Mouse (Mus musculus) erythroblast, adult 5-6 weeks (primary cell): ENCODE data around the gene E030030I06Rik. TPM values are rescaled to one million over a fixed set of nuclear protein-coding genes. Genes with fewer than 3 reads are reported as not detected.
"Not testable (repeated sequence)": the region's sequence is repeated elsewhere in the genome, so short reads cannot be mapped to it uniquely, and the experiment has no call there.

Source experiments
- ATAC-seq: replicated peaks from 2 replicates; pipeline ENCODE4 v1.8.0; 2016; ENCODE audit warnings: moderate number of reproducible peaks, mild to moderate bottlenecking, moderate TSS enrichment, inconsistent platforms; ENCODE audit not compliant: poor library complexity, low FRiP score, severe bottlenecking
- total RNA-seq, 2 experiments: library from RNA; stranded (forward) in 1 of 2; stranded (reverse) in 1 of 2; fragments of 150-400 nt in 1 of 2; fragments of 200-764, 138-1000 nt in 1 of 2; gene quantifications; 2 replicates each; pipeline versions ENCODE4 v1.2.3 to v1.2.4; 2015 to 2017; ENCODE audit warnings: low replicate concordance in 2 of 2

E030030I06Rik gene
- total RNA-seq (2015; ENCODE audit: low replicate concordance) (5.6 TPM in 1 of 2 replicates, not detected in the other), total RNA-seq (2017; ENCODE audit: low replicate concordance) (0.51 and 0.98 TPM in 2 replicates)

DNA sequence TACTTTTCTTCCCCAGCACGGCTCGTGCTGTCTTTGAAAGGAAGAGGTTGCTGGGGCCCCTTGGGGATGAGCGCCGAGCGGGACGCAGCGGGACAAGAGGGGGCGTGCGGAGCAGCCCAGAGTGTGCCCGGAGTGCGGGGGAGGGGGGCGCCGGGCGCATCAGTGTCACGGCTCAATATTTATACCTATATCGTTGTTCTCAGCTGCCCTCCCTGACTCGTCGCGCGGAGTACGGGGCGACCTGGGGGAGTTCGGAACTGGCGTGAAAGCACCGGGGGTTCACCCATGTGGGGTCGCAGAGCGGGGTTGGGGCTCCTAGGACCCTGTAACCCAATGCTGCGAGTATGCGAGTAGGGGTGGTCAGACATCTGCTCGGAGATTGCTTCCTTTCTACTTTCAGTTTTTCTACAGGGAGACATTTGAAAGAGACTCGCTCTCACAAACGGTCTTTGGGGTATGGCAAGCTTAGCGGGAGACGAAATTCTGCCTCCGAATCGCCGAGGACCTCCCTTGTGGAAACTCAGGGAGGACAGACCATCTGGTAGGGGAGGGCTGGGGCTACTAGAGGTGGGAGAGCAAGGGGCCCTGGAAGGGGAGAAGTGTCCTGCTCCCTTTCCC lies at the start of gene E030030I06Rik:
Gene E030030I06Rik, minus strand, starts transcription at position 198 of the 618 bp plus-strand sequence.
- no peak for ATAC-seq

DNA sequence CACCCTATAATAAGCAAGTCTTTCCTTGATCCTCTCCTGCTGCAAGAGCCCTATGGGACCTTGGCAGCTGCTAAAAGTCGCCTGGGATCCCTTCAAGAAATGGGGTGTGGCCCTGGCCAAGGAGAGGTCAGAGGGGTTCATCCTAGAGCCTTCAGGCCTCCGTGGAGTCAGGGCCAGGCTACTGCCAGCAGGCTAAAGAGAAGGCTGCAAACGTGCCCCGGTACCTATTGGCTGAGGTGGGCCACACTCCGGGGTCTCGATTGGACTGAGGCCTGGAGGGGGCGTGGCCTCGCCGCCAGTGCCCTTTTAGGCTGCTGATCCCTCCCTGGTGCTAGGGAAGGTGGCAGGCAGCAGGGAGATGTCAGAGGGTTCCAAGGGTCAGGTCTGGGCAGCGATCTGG lies 42.0 kb upstream of the E030030I06Rik start:
- ATAC-seq: not testable (repeated sequence)

DNA sequence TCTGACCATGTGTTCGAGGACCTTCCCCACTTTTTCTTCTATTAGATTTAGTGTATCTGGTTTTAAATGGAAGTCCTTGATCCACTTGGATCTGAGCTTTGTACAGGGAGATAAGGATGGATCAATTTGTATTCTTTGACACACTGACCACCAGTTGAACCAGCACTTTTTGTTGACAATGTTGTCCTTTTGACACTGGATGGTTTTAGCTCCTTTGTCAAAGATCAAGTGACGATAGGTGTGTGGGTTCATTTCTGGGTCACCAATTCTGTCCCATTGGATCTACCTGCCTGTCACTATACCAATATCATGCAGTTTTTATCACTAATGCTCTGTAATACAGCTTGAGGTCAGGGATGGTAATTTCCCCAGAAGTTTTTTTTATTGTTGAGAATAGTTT lies 27.4 kb upstream of the E030030I06Rik start:
- ATAC-seq: not testable (repeated sequence)

DNA sequence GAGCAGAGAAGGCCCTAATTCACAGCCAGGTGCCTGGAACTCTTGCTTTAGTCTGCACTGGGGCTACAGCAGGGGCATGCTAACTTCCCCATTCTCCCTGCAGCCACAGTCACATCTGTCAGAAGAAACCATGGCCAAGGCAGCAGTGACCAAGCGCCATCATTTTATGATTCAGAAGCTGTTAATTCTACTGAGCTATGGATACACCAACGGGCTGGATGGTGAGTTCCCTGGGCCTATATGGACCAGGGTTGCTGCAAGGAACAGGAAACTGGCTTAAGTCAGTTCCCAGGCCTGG lies 25.1 kb upstream of the E030030I06Rik start:
- ATAC-seq: not testable (repeated sequence)

DNA sequence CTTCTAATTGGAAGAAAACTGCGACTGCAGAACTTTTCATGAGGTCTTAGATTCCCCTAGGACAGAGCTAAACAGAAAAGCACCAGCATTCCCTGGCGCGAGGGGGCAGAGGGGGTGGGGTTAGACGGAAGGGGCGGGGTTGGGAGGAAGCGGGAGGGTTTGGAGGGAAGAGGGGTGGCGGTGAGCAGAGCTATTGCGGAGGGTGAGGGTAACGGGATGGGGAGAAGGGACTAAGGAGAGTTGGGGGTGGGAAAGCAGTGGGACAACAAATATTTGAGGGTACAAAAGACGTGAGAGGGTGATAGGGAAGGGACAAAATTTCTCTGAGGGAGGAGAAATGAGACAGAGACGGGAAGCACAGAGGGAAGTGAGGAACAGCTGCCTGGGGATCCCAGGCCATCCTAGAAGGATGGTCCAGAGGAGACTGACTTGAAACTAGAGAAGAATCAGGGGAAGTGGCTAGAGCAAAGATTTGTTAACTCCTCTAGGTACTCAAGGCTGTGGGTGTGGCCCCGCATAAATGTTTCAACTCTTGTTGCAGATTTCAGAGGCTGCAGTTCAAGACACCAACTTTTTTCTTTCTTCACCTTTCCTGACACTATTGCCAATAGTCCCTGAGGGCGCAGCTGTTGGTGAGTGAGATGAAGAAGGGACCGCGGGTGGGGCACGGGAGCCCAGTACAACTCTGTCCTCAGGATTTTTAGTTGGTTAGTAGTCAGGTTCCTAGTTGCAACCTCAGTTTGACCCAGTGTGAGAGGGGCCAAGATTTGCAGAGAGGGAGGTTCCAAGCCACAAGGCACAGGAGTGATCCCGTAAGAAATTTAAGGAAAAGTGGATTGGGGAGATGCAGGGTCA lies 24.5 kb upstream of the E030030I06Rik start:
- not testable (repeated sequence) for ATAC-seq

DNA sequence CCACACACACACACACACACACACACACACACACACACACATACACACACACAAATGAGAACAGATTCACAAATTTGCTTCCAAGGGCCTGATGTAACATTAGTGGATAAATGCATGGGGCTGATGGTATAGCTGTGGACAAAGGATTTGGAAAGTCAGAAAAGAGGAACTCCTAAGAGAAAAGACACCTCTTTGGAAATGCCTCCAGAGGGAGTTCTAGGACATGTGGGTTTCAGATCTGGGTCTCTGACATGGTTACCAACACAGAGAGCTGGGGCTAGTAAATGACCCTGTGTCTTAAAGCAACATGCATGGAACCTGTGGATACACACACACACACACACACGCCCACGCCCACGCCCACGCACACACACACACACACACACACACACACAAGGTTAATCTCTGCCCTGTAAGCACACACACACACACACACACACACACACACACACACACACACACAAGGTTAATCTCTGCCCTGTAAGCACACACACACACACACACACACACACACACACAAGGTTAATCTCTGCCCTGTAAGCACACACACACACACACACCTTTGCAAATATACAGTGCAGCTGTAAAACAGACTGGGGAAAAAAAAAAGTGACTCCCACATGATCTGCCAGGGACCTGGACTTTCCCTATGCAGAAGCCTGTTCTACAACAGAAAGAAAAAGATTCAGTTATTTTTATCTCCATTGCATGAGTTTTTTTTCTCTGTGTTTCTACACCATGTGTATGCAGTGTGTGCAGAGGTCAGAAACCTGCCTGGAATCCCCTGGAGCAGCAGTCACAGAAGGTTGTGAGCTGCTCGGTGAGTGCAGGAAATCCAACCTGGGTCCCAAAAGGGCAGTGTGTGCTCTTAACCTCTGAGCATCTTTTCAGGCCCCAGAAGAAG lies 23.6 kb upstream of the E030030I06Rik start:
- not testable (repeated sequence) for ATAC-seq

DNA sequence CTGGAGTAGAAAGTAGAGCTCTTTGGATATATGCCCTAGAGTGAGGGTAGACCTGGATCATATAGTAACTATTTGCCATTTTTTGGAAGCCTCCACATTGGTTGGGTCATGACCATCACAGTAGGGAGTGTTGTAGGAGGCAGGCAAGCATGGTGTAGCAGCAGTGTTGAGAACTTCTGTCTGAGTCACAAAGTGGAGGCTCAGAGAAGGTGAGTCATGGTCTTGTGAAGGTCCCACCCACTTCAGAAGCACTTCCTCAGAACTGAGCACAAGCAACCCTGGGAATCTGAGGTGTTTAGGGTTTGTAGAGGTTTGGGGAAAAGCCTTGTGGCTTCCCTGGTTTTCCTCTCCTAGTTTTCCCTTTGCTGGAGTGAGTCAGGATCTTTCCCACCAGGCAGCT lies 20.0 kb upstream of the E030030I06Rik start:
- ATAC-seq: not testable (repeated sequence)

DNA sequence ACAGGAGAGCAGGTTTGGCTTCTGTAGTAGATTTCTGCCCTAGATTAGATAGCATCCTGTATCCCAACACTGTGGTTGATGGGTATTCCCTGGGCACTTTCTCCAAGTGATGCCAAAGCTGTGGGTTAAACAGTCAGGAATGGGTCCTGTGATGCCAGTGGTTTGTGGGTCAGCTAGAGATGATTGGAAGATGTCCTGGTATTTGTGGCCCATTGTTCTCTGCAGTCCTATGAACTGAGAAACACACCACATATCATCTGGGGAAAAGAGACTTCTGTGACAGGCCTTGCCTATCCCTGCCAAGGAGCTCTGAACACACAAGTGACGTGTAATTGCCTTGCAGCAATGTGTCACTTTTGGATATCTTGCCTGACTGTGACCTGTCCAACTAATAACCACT lies 18.0 kb upstream of the E030030I06Rik start:
- not testable (repeated sequence) for ATAC-seq

DNA sequence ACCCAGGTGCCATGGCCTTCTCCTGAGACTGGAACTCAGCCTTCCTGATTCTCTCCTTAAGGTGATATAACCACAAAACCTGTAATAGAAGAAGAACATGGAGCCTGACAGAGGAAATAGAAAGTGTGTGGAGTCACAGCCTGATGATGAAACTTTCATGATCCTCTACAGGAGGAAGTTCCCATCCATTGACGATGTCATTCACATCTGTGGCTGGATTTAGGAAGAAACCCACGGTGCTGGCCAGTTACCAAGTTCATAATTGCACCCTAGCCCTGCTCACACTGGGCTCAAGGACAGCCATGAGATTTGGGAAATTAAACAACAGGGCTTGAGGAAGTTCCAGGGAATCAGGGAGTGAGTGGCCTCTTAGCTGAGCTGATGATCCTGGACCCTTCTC lies 17.0 kb upstream of the E030030I06Rik start:
- ATAC-seq: not testable (repeated sequence)

DNA sequence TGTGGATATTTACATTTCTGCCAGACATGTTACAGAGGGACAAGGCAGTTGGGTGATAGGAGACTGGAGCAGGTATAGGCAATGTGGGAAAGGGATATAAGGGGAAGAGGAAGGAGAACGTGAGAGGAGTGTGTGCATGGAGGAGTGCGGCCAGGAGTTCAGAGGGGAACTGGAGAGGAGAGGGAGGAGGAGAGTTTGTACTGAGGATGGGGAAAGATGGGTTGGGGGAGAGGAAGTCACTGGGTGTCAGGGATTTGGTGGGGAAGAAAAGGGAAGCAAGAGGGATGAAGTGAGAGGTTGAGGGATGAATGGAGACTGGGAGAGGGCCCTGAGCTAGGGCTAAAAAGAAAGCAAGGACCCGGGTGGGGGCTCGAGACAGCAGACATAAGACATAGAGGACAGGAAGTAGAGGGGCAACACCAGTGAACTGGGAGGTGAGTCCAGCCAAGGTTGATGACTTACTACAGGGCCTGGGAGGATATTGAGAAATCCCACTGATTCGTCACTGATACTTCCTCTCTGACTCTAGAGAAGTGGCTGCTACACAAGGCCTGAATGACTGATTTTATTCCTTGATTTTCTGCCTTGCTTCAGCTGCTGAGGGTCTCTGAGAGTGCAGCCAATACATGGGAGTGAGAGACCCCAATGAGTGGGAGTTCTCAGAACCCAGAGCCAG lies 16.4 kb upstream of the E030030I06Rik start:
- not testable (repeated sequence) for ATAC-seq

DNA sequence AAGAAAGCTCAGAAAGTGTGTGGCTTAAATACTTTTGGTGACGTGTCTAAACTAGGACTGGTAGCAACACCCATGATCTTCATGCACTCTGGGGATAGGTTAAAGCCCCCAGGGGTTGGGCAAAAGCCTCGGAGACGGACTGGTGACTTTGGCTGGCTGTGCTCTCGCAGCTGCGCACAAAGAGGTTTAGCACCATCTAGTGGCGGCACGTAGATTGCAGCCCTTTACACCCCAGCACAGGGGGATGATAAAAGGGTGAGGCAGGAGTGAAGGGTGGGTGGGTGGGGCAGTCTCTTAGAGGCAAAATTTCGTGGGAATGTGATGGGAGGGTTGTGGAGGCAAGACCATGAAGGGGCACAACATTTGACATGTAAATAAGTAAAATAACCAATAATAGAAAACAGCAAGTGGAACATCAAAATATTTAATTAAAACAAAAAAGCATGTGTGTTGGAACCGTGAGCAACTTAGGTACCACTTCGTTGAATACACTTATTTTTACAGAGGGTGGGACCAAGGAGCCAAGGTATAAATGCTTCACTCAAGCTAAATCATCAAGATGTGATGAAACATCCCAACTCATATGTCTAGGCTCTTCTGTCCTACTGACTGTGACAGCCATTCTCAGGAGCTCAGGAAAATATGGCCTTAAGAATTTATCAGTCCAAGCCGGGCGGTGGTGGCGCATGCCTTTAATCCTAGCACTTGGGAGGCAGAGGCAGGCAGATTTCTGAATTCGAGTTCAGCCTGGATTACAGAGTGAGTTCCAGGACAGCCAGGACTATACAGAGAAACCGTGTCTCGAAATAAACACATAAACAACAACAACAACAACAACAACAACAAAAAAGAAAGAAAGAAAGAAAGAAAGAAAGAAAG lies 14.9 kb upstream of the E030030I06Rik start:
- not testable (repeated sequence) for ATAC-seq

DNA sequence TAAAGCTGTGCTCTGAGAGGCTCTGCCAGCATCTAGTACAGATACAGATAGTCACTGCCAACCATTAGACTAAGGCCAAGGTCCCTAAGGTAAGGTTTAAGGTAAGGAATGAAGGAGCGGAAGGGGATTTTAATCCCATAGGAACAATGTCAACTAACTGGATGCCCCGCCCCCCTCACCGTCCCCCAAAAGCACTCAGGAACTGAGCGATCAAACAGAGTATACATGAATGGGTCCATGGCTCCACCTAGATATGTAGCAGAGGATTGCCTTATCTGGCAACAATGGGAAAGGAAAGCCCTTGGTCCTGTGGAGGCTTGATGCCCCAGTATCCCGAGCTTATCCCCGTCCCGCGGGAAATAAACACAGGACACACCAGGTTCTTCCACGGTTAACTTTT lies 14.2 kb upstream of the E030030I06Rik start:
- ATAC-seq: not testable (repeated sequence)

DNA sequence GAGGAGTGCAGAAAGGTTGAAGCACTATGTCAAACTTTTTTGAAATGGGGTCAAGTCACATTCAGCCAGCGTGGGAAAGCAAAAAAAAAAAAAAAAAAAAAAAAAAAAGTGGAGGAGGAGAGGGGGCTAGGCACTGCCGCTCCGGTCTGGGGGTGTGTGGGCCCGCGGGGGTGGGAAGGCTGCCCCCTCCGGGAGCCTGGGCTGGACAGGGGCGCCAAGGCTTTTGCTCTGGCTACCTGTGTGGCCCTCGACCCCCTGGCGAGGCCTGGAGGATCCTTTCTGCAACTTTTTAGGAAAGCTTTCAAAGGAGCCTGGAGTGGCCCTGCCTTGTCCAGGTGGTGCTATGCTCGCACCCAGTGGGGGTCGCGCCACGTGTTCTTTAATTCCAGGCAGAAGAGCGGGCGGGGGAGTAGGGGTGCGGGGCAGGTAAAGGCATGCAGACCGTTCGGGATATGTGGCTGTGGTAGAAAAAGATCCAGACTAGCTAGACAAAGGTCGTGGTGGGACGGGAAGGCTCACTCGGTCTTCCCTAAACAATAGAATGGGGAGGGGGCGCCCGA lies 10.6 kb upstream of the E030030I06Rik start:
- no peak for ATAC-seq

DNA sequence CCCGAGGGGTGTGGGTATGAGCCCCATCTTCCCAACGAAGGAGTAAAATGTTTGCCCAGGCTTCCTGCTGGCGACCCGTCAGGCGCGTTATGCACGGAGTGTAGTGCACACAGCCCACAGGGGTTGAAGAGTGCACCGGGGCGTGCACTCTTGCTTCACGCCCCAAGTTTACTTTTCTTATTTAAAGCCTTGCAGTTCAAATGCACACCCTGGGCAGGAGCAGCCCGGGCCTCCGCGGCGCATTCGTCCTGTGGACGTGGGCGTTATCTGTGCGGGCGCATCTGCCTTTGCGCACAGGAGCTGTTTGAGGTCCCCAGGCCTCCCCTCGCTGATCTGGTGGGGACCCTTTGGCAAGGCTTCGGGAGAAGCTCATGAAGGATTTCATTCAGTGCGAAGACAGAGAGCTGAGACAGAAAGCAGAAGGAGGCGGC lies 10.1 kb upstream of the E030030I06Rik start:
- ATAC-seq: no peak

DNA sequence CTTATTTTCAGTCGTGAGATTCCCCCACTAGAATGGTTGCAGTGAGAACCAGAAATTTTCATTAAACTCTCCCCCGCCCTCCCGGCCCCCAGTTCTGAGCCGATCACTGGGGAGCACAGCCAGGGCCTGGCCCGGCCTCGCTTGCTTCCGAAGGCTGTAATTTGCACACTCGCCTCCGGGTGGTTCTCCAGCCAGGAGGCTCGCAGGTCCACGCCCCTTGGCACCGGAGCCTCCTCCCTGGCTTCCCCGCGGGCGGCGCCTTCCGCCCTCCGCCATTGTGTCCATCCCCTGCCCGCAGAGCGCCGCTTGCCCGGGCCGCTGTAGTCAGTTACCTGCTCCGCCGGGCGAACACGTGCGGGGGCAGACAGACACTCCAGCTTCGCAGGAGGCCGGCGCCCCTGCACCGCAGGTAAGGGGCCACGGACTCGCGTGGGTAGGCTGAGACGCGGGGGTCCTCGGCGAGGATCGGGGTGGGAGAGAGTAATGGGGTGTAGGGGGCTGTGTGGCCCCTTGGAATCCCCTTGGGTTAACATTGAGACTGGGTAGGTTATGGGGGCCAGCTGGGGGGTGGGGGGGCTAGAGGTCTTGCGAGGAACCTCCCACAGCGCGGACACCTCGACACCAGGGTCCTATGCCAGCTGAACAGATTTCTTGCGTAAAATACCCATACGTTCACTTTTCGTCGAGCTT lies 9.4 kb upstream of the E030030I06Rik start, which contains the start of the genes Raet1e and H60b:
Gene Raet1e, plus strand, starts transcription at position 260 of the 690 bp plus-strand sequence.
Gene H60b, plus strand, starts transcription at position 277 of the 690 bp plus-strand sequence.
- not testable (repeated sequence) for ATAC-seq

DNA sequence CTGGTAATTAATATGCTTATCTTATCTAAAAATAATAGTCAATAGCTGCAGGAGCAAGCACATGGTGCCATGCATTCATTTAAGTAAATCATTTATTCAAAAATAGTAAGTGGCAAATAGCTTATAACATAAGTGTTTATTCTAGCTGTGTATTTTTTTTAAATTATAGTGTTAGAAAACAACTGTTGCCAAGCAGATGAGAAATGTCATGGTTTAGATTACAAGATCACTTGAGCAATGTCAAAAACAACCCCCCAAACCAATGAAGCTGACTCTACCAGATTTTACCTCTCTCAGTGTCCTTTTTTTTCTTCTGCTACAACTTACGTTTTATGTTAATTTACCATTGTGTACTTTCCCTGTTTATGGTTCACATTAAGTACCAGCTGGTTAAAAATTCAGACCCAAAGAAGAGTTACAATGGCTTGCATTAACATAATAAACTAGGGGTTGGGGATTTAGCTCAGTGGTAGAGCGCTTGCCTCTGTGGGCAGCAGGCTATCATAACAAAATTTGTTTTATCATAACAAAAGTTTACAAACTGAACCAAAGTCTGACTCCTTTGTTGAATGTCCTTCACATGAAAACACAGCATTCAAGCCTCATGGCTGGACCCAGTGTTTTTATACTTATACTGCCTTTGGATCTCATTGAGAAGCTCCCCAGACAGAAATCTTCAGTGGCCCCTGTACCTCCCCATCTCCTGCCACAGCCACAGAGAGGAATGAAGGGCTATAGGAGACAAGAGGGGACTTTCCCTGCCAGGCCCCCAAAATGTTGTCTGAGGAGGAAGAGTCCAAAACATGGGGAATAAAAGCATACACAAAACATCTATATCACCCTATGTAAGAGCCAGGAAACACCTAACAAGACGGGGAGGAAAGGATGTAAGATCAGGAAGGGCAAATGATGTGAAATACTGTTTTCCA lies 6.1 kb upstream of the E030030I06Rik start:
- ATAC-seq: no peak
